Mouse (Mus musculus): ENCODE measurements around the gene Cerk.

GRCm38 (mm10) chr15:86226968-86227367, 41.0 kb upstream of the Cerk start:
- TF ChIP-seq CTCF (IDR thresholded peaks at IDR 0.05; ENCODE audit: insufficient read depth, low read length) (no peak), POLR2A (IDR thresholded peaks at IDR 0.05; ENCODE audit: borderline replicate concordance, extremely low read depth, low read depth, low read length) (no peak)

Data from lung, adult 2 months (tissue).